Mouse (Mus musculus) adrenal gland (tissue): ENCODE measurements around the gene Olfr1396.

ENCODE experiments used
- intact Hi-C: fragments of 180-260 bp; cut with DNase I; formaldehyde crosslinking; loops from one replicate; pipeline ENCODE4 v1.15.1; 2025
- long read RNA-seq, 2 experiments: library from polyadenylated mRNA; unstranded; transcript quantifications; one replicate each; pipeline ENCODE4 v2.0.0; 2020; ENCODE audit warnings: borderline replicate concordance in 1 of 2; ENCODE audit not compliant: insufficient replicate concordance in 1 of 2

The Olfr1396 gene
- long read RNA-seq, experiment 1, partial matches to known transcripts: 0 of 1 reads
- long read RNA-seq, experiment 1, other reads (novel, unspliced or antisense): 1 of 1 reads
- long read RNA-seq, experiment 2: 0 reads

GRCm38 (mm10) chr11:49114774-49115173 is at the start of gene Olfr1396:
Gene Olfr1396 (minus strand): TSS chr11:49114874.
- intact Hi-C loops: no loop called here

GRCm38 (mm10) chr11:49156821-49157814 is 42.4 kb upstream of the Olfr1396 start:
- intact Hi-C loops: no loop called here

- intact Hi-C loops: no loop called here
Measured at GRCm38 (mm10) chr11:49154077-49154476, 39.4 kb upstream of the Olfr1396 start, which contains the start of gene Olfr1394. Gene Olfr1394 (plus strand): TSS chr11:49154377.

GRCm38 (mm10) chr11:49141974-49142373 is 27.3 kb upstream of the Olfr1396 start, which contains the start of gene Olfr1395:
Gene Olfr1395 (plus strand): TSS chr11:49142274.
- intact Hi-C loops: no loop called here

- intact Hi-C loops: no loop called here
Measured at GRCm38 (mm10) chr11:49124169-49124568, 9.5 kb upstream of the Olfr1396 start.

GRCm38 (mm10) chr11:49119635-49120034 is 5.0 kb upstream of the Olfr1396 start:
- intact Hi-C loops: no loop called here

- intact Hi-C loops: no loop called here
Measured at GRCm38 (mm10) chr11:49114158-49114557, 516 bp downstream of the Olfr1396 start.

- intact Hi-C loops: no loop called here
Measured at GRCm38 (mm10) chr11:49112624-49113219, 2.0 kb downstream of the Olfr1396 start.

- intact Hi-C loops: no loop called here
Measured at GRCm38 (mm10) chr11:49111000-49111399, 3.7 kb downstream of the Olfr1396 start.

- intact Hi-C loops: loop anchor here (5.0 kb wide), 2 partner anchors 163 to 332 kb away; no protein-coding TSS in a partner anchor
Measured at GRCm38 (mm10) chr11:49108833-49109232, 5.8 kb downstream of the Olfr1396 start.

- intact Hi-C loops: loop anchor here (5.0 kb wide), 2 partner anchors 164 to 331 kb away; no protein-coding TSS in a partner anchor
Measured at GRCm38 (mm10) chr11:49107650-49108537, 6.8 kb downstream of the Olfr1396 start.

- intact Hi-C loops: loop anchor here (5.0 kb wide), 2 partner anchors 167 to 328 kb away; no protein-coding TSS in a partner anchor
Measured at GRCm38 (mm10) chr11:49105752-49106151, 8.9 kb downstream of the Olfr1396 start.

- intact Hi-C loops: loop anchor here (2.0 to 5.0 kb wide), 2 partner anchors 228 to 311 kb away; no protein-coding TSS in a partner anchor
Measured at GRCm38 (mm10) chr11:49103047-49103693, 11.5 kb downstream of the Olfr1396 start.

- intact Hi-C loops: loop anchor here (5.0 kb wide), 1 partner anchor 309 kb away; no protein-coding TSS in a partner anchor
Measured at GRCm38 (mm10) chr11:49101500-49101899, 13.2 kb downstream of the Olfr1396 start.

GRCm38 (mm10) chr11:49100409-49100808 is 14.3 kb downstream of the Olfr1396 start:
- intact Hi-C loops: loop anchor here (5.0 kb wide), 1 partner anchor 308 kb away; no protein-coding TSS in a partner anchor

GRCm38 (mm10) chr11:49095367-49095766 is 19.3 kb downstream of the Olfr1396 start:
- intact Hi-C loops: no loop called here

- intact Hi-C loops: no loop called here
Measured at GRCm38 (mm10) chr11:49093861-49094660, 20.6 kb downstream of the Olfr1396 start.

- intact Hi-C loops: no loop called here
Measured at GRCm38 (mm10) chr11:49092786-49093185, 21.9 kb downstream of the Olfr1396 start.

GRCm38 (mm10) chr11:49092053-49092586 is 22.6 kb downstream of the Olfr1396 start:
- intact Hi-C loops: no loop called here
